Mouse (Mus musculus) G1E (cell line): ENCODE results near the gene Trit1. TPM values are rescaled to one million over a fixed set of nuclear protein-coding genes. Genes with fewer than 3 reads are reported as not detected.

Source experiments
- ATAC-seq: 2 replicates; pipeline ENCODE4 v1.8.0; 2016; ENCODE audit warnings: mild to moderate bottlenecking; ENCODE audit not compliant: insufficient number of reproducible peaks, poor library complexity, low FRiP score, severe bottlenecking; ENCODE audit errors: extremely low read depth
- DNase-seq: peaks from one replicate; pipeline ENCODE4 v3.0.0; 2012; ENCODE audit warnings: low spot score
- H3K27me3 ChIP-seq: 2 replicates; pipeline ENCODE4 v1.6.1; 2012; ENCODE audit warnings: mild to moderate bottlenecking, low read length, inconsistent platforms; ENCODE audit not compliant: insufficient read depth
- H3K36me3 ChIP-seq: replicated peaks from 2 replicates; pipeline ENCODE3; 2012; ENCODE audit warnings: mild to moderate bottlenecking, inconsistent platforms
- H3K4me1 ChIP-seq: 2 replicates; pipeline ENCODE4 v1.6.1; 2012; ENCODE audit warnings: low read depth, low read length, inconsistent platforms, mixed read lengths; ENCODE audit not compliant: insufficient read depth
- H3K4me3 ChIP-seq: 2 replicates; pipeline ENCODE4 v1.5.1; 2012; ENCODE audit warnings: low read depth, mild to moderate bottlenecking, inconsistent platforms, low read length, moderate library complexity, mixed read lengths
- H3K9me3 ChIP-seq: replicated peaks from 2 replicates; pipeline ENCODE4 v1.6.1; 2012; ENCODE audit warnings: inconsistent platforms
- CTCF ChIP-seq: IDR thresholded peaks from 2 replicates; pipeline ENCODE4 v1.5.1; 2012; ENCODE audit warnings: low read depth, low read length, inconsistent platforms, mixed read lengths
- GATA1 ChIP-seq: IDR thresholded peaks from 2 replicates; pipeline ENCODE4 v1.6.1; 2012; ENCODE audit warnings: borderline replicate concordance, low read length, inconsistent platforms, mixed read lengths
- GATA2 ChIP-seq: IDR thresholded peaks from 2 replicates; pipeline ENCODE4 v1.6.1; 2012; ENCODE audit warnings: low read depth, low read length, inconsistent platforms, borderline replicate concordance
- POLR2AphosphoS5 ChIP-seq: IDR thresholded peaks from 2 replicates; pipeline ENCODE4 v1.6.1; 2012; ENCODE audit warnings: low read depth, low read length, inconsistent platforms; ENCODE audit not compliant: insufficient replicate concordance
- TAL1 ChIP-seq: conservative IDR thresholded peaks from 2 replicates; pipeline ENCODE4 v1.6.1; 2012; ENCODE audit warnings: low read depth, low read length, inconsistent platforms, mixed read lengths
- polyA plus RNA-seq: library from polyadenylated mRNA; stranded (reverse); fragments of >175 nt; gene quantifications from 2 replicates; pipeline ENCODE4 v1.2.3, GENCODE M21; 2012
- total RNA-seq, 2 experiments: library from RNA; stranded (forward) in 1 of 2; stranded (reverse) in 1 of 2; fragments of 200-1000 nt in 1 of 2; fragments of >200 nt in 1 of 2; fragmentation: Nextera tagmentation in 1 of 2; gene quantifications; 2 replicates each; pipeline ENCODE4 v1.2.3; 2014 to 2017

Gene Trit1
- total and polyA plus RNA-seq, 3 experiments = 3.2 to 24.4 (median 23.6) TPM

DNA sequence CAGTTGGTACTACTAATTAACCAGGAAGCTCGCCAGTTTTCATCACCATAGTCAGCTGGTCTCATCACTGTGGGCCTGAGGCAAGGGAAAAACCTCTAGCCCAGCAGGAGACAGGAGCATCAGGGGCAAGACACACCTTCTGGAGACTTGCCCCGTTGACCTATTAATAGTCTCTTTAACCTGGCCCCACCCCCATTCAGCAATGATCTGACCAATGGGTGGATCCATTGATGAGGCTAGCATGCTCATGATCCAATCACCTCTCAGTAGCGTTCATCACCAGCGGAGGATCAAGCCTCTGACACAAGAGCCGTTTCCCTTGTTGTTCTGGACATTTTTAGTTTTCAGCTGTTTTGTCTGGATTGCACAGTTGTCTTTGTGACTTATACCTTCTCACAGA lies 76.2 kb downstream of the Trit1 start:
- H3K27me3 ChIP-seq = peaks cover 6% of the 10 kb centered on the region; the same call in 1 of the 2 replicates
- no peak for TF ChIP-seq CTCF
- no peak for TF ChIP-seq GATA1
- TF ChIP-seq GATA2 = no peak
- TF ChIP-seq POLR2AphosphoS5 = no peak
- no peak for TF ChIP-seq TAL1
- DNase-seq (no peak), ATAC-seq (no peak)
- H3K36me3 ChIP-seq = no peaks in the 10 kb centered on the region
- H3K4me3 ChIP-seq = no peak overlapping the region
- no peaks in the 10 kb centered on the region for H3K9me3 ChIP-seq
- H3K4me1 ChIP-seq = no peaks in the 10 kb centered on the region

DNA sequence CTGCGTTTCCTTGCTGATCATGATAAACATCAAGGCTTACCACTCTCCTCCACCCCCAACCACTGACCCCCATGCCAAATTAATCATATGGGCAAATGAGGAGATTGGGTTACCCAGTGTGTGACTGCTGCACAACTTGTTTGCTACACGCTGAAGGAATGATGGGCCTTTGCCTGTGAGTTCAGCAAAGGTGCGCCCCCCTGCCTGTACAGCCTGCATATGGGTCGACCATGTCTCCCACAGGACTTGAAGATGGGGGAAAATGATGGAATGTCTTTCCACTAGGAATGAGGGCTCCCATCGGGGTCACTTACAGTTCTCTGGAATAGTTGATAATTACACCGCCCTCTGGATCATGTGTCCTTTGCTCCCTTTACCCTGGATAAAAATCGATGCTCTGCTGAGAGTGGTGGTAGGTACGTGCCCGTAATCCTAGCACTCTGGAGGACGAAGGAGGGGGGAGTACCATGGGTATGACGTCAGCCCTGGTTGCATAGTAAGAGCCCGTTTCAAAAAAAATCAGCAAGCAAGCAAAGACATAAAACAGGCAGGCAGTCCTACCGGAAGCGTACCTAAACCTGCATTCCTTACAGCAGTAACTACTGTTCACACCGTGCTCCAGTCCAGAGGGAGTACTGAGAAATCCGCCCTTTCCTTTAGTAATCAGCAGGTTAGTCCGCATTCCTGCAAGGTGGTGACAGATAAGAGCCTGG lies 76.8 kb downstream of the Trit1 start:
- no peak for TF ChIP-seq GATA1
- no peak for TF ChIP-seq CTCF
- no peak for TF ChIP-seq GATA2
- H3K9me3 ChIP-seq = no peaks in the 10 kb centered on the region
- no peak for ATAC-seq
- H3K27me3 ChIP-seq = peaks cover 6% of the 10 kb centered on the region
- H3K4me3 ChIP-seq = no peak overlapping the region
- H3K36me3 ChIP-seq = no peaks in the 10 kb centered on the region
- DNase-seq = no peak
- no peaks in the 10 kb centered on the region for H3K4me1 ChIP-seq

DNA sequence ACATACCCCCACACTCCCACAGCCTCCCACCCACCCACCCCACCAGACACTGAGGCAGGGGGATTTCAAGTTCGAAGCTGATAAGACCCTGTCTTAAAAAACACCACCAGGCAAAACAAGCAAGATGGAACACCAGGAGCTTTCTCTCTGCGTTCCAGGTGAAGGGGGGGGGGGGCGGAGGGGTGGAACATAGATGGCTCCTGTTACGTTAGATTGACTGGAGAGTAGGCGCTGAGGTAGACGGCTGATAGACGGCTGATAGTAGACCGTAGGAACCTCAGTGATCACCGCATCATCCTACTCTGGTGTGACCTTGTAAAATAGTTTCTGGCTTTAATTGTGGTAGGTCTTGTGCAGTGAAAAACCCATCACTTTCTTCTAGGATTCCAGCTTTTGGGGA lies 77.5 kb downstream of the Trit1 start:
- Histone ChIP-seq H3K4me1 (no peaks in the 10 kb centered on the region), H3K4me3 (no peak overlapping the region), H3K27me3 (peaks cover 3% of the 10 kb centered on the region), H3K36me3 (no peaks in the 10 kb centered on the region), H3K9me3 (no peaks in the 10 kb centered on the region)
- DNase-seq (no peak), ATAC-seq (no peak)
- TF ChIP-seq TAL1 (no peak), GATA2 (no peak), POLR2AphosphoS5 (no peak), GATA1 (no peak), CTCF (no peak)

Other genes with a start within 250 kb of the Trit1 start
- 70.4 and 70.9 TPM in 2 replicates for gene Ppt1, start 180.4 kb upstream of the Trit1 start, total RNA-seq (2014; fragmentation: Nextera tagmentation)
- gene Ppt1, start 180.4 kb upstream of the Trit1 start, total RNA-seq (2017) = 52.0 and 56.7 TPM in 2 replicates
- 6.6 and 9.3 TPM in 2 replicates for gene Ppt1, start 180.4 kb upstream of the Trit1 start, polyA plus RNA-seq
- gene Cap1, start 130.5 kb upstream of the Trit1 start, total RNA-seq (2014; fragmentation: Nextera tagmentation) = 186 and 190 TPM in 2 replicates
- gene Cap1, start 130.5 kb upstream of the Trit1 start, total RNA-seq (2017) = 230 and 256 TPM in 2 replicates
- gene Cap1, start 130.5 kb upstream of the Trit1 start, polyA plus RNA-seq = 21.1 and 28.2 TPM in 2 replicates
- not detected in 2 replicates for gene Mfsd2a, start 55.4 kb upstream of the Trit1 start, total RNA-seq (2014; fragmentation: Nextera tagmentation)
- 0.06 and 0.11 TPM in 2 replicates for gene Mfsd2a, start 55.4 kb upstream of the Trit1 start, total RNA-seq (2017)
- not detected in 2 replicates for gene Mfsd2a, start 55.4 kb upstream of the Trit1 start, polyA plus RNA-seq
- gene Mycl, start 20.9 kb upstream of the Trit1 start, total RNA-seq (2014; fragmentation: Nextera tagmentation) = not detected in 2 replicates
- gene Mycl, start 20.9 kb upstream of the Trit1 start, total RNA-seq (2017) = 0.11 TPM in 1 of 2 replicates, not detected in the other
- not detected in 2 replicates for gene Mycl, start 20.9 kb upstream of the Trit1 start, polyA plus RNA-seq
- gene Bmp8b, start 88.6 kb downstream of the Trit1 start, total RNA-seq (2014; fragmentation: Nextera tagmentation) = not detected in 2 replicates
- 0.05 TPM in 1 of 2 replicates, not detected in the other for gene Bmp8b, start 88.6 kb downstream of the Trit1 start, total RNA-seq (2017)
- not detected in 2 replicates for gene Bmp8b, start 88.6 kb downstream of the Trit1 start, polyA plus RNA-seq
- not detected in 2 replicates for gene Oxct2b, start 99.7 kb downstream of the Trit1 start, total RNA-seq (2014; fragmentation: Nextera tagmentation)
- gene Oxct2b, start 99.7 kb downstream of the Trit1 start, total RNA-seq (2017) = not detected in 2 replicates
- 0.02 TPM in 1 of 2 replicates, not detected in the other for gene Oxct2b, start 99.7 kb downstream of the Trit1 start, polyA plus RNA-seq
- gene Ppie, start 123.4 kb downstream of the Trit1 start, total RNA-seq (2014; fragmentation: Nextera tagmentation) = 39.3 and 43.7 TPM in 2 replicates
- 70.7 and 78.8 TPM in 2 replicates for gene Ppie, start 123.4 kb downstream of the Trit1 start, total RNA-seq (2017)
- 10.3 and 17.3 TPM in 2 replicates for gene Ppie, start 123.4 kb downstream of the Trit1 start, polyA plus RNA-seq
- not detected in 2 replicates for gene Hpcal4, start 166.6 kb downstream of the Trit1 start, total RNA-seq (2014; fragmentation: Nextera tagmentation)
- 0.12 TPM in 1 of 2 replicates, not detected in the other for gene Hpcal4, start 166.6 kb downstream of the Trit1 start, total RNA-seq (2017)
- not detected in 2 replicates for gene Hpcal4, start 166.6 kb downstream of the Trit1 start, polyA plus RNA-seq
- gene Nt5c1a, start 184.9 kb downstream of the Trit1 start, total RNA-seq (2014; fragmentation: Nextera tagmentation) = not detected in 2 replicates
- not detected in 2 replicates for gene Nt5c1a, start 184.9 kb downstream of the Trit1 start, total RNA-seq (2017)
- not detected in 2 replicates for gene Nt5c1a, start 184.9 kb downstream of the Trit1 start, polyA plus RNA-seq
- not detected in 2 replicates for gene Heyl, start 217.0 kb downstream of the Trit1 start, total RNA-seq (2014; fragmentation: Nextera tagmentation)
- 0.05 TPM in 1 of 2 replicates, not detected in the other for gene Heyl, start 217.0 kb downstream of the Trit1 start, total RNA-seq (2017)
- not detected in 2 replicates for gene Heyl, start 217.0 kb downstream of the Trit1 start, polyA plus RNA-seq
- 328 and 335 TPM in 2 replicates for gene Pabpc4, start 245.8 kb downstream of the Trit1 start, total RNA-seq (2014; fragmentation: Nextera tagmentation)
- gene Pabpc4, start 245.8 kb downstream of the Trit1 start, total RNA-seq (2017) = 103 and 112 TPM in 2 replicates
- 1,118 and 1,562 TPM in 2 replicates for gene Pabpc4, start 245.8 kb downstream of the Trit1 start, polyA plus RNA-seq